Mouse (Mus musculus) CH12.LX (cell line): ENCODE results near the gene Eva1b.

Source experiments
- CTCF ChIP-seq, 2 experiments: IDR thresholded peaks in 1 of 2; conservative IDR thresholded peaks in 1 of 2; 2 replicates each; pipeline ENCODE4 v1.5.1; 2011 to 2012; ENCODE audit warnings: low read depth in 2 of 2, low read length in 2 of 2, improper control_type of control experiment in 1 of 2, inconsistent platforms in 1 of 2, mild to moderate bottlenecking in 1 of 2, moderate library complexity in 1 of 2
- MAZ ChIP-seq: IDR thresholded peaks from 2 replicates; pipeline ENCODE4 v1.6.1; 2012; ENCODE audit warnings: low read depth, mild to moderate bottlenecking, inconsistent platforms, low read length, improper control_type of control experiment, moderate library complexity
- USF1 ChIP-seq: IDR thresholded peaks from 2 replicates; pipeline ENCODE4 v1.6.1; 2014; ENCODE audit warnings: low read depth, mild to moderate bottlenecking, inconsistent platforms, low read length, improper control_type of control experiment
- ZKSCAN1 ChIP-seq: IDR thresholded peaks from 2 replicates; pipeline ENCODE4 v1.6.1; 2012; ENCODE audit warnings: low read depth, inconsistent platforms, low read length, improper control_type of control experiment, borderline replicate concordance

- no peak for TF ChIP-seq ZKSCAN1
- no peak for TF ChIP-seq CTCF (conservative IDR thresholded peaks at IDR 0.05 in 1 of 2, IDR thresholded peaks at IDR 0.05 in 1 of 2; ENCODE audit: low read depth in 2 of 2, low read length in 2 of 2)
- TF ChIP-seq MAZ = no peak
- TF ChIP-seq USF1 = no peak
Observed at GRCm38 (mm10) chr4:126194216-126194615, 46.7 kb downstream of the Eva1b start.
